Mouse (Mus musculus): ENCODE measurements at regions not wholly inside any gene's neighbourhood (a gene's known extent, or its start where the extent isn't known, plus 50 kb on each side); places are given as distances from the start of the nearest gene placed in this dataset.

GRCm38 (mm10) chr13:53717582-53717981 is 244.7 kb upstream of the Msx2 start:
- TF ChIP-seq CTCF (IDR thresholded peaks at IDR 0.05; ENCODE audit: low read depth) (no peak), EP300 (IDR thresholded peaks at IDR 0.05; ENCODE audit: low read depth) (no peak)
